Mouse (Mus musculus) kidney, adult 2 months (tissue): ENCODE measurements at regions not wholly inside any gene's neighbourhood (a gene's known extent, or its start where the extent isn't known, plus 50 kb on each side); places are given as distances from the start of the nearest gene placed in this dataset.
A peak's percentile ranks its signal among the peaks of the same experiment; 100 is the strongest.

Experiments
- DNase-seq: peaks from one replicate; pipeline ENCODE4 v3.0.0; 2021
- H3K27ac ChIP-seq: fragments of 200-500 bp; 2 replicates; pipeline ENCODE4 v1.5.1; 2012; ENCODE audit warnings: low read depth, low read length, control low read depth, inconsistent platforms; ENCODE audit not compliant: insufficient read depth
- H3K27me3 ChIP-seq: fragments of 200-500 bp; replicated peaks from 2 replicates; pipeline ENCODE4 v1.6.1; 2012; ENCODE audit warnings: mild to moderate bottlenecking, moderate library complexity, low read length, inconsistent platforms; ENCODE audit not compliant: control insufficient read depth, insufficient read depth
- H3K36me3 ChIP-seq: fragments of 200-500 bp; 2 replicates; pipeline ENCODE4 v1.6.1; 2012; ENCODE audit warnings: mild to moderate bottlenecking, moderate library complexity, low read length, inconsistent platforms; ENCODE audit not compliant: control insufficient read depth, insufficient read depth
- H3K4me1 ChIP-seq: fragments of 200-500 bp; 2 replicates; pipeline ENCODE4 v1.6.1; 2011; ENCODE audit warnings: low read length; ENCODE audit not compliant: control insufficient read depth, insufficient read depth
- H3K4me3 ChIP-seq: fragments of 200-500 bp; 2 replicates; pipeline ENCODE4 v1.5.1; 2011; ENCODE audit warnings: mild to moderate bottlenecking, low read depth, low read length, control low read depth; ENCODE audit not compliant: insufficient read depth
- CTCF ChIP-seq: fragments of 200-500 bp; conservative IDR thresholded peaks from 2 replicates; pipeline ENCODE4 v1.5.1; 2011; ENCODE audit warnings: low read depth, mild to moderate bottlenecking, control low read depth, low read length, moderate library complexity, mixed read lengths; ENCODE audit not compliant: insufficient read depth, insufficient read length
- POLR2A ChIP-seq: fragments of 200-500 bp; IDR thresholded peaks from one replicate; pipeline ENCODE4 v1.6.1; 2011; ENCODE audit warnings: low read depth, low read length, control low read depth
- WGBS: fragments of 180-500 bp; shearing (Covaris S2); methylation state at CpG from one replicate; pipeline ENCODE4 v1.1.7; 2018; 5-methylcytosine and 5-hydroxymethylcytosine counted together

DNA sequence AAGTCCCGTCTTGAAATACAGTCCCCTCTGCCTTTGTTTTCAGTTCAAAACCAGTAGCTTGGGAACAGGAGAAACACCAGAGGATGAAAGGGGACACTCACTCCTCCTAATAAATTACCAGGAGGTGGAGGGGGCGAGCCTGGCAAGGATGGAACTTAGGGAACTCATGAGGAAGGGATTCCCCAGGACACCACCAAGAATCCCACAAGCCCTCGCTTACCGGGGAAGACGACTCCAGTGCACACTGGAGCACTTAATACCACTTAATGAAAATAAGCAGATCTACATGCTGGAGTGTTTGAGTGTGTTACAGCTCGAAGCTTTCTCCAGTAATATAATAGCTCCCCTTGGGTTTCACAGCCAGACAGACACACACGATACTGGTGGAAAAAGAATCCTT, 315.9 kb downstream of the Fat4 start:
- Histone ChIP-seq H3K36me3 (no peaks in the 10 kb centered on the region), H3K27ac (no peak overlapping the region), H3K4me3 (no peak overlapping the region), H3K4me1 (no peaks in the 10 kb centered on the region), H3K27me3 (no peaks in the 10 kb centered on the region)
- WGBS: 31% methylated on average over 7 of the region's 7 CpGs
- TF ChIP-seq CTCF (no peak), POLR2A (no peak)
- no peak for DNase-seq

DNA sequence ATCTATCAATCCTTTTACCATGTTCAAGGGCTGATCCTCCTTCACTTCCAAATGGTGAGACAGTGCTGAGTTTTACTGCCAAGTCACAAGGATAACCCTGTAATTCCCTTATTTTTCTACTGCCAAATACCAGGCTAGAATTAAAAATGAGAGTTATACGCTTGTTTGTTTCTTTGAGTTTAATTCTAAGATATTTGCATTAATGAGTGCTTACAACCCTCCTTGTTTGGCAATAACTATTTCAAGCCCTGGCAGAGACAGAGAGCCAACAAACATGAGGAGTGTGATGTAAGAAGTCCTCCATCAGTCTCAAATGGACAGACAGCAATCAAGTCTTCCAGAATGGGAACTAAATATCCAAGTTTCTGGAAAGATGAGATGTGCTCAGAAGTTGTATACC, 321.9 kb downstream of the Fat4 start:
- TF ChIP-seq CTCF (no peak), POLR2A (no peak)
- Histone ChIP-seq H3K27ac (no peak overlapping the region), H3K36me3 (no peaks in the 10 kb centered on the region), H3K27me3 (no peaks in the 10 kb centered on the region), H3K4me1 (no peaks in the 10 kb centered on the region), H3K4me3 (no peak overlapping the region)
- WGBS: 84% methylated on average over 1 of the region's 1 CpGs
- DNase-seq: no peak

DNA sequence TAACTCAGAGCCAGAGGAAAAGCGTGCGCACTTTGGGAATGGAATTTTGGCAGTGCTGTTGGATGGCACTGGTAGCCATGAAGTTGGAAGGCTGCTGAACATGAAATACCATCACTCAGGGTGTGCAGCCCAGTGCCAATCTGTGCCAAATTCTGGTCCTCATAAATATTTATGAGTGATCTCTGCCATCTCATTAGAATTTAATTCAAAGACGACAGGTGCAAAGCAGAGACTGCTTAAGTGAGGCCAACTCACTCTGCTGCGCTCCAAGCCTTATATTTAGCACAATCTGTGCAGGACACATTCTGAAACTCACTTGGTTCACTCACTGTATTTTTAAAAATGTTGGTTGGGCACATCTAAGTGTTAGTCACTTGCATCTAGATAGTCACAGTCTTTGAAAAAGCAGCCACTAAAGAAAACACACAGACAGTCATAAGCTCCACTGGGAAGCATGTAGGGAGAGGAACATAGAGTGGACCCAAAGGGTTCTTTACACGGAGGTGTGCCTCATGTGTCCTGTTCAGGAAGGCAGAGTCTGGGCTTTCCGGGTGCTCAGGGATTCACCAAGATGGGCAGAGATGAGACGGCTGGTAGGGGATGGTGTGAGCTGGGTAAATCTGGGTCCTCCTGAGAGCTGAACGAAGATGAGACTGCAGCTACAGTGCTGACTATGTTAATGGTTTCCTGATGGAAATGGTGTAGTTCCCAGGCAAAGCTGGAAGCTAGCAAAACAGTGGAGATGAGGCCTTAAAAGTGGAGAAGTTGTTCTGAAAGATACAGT, 322.8 kb downstream of the Fat4 start:
- Histone ChIP-seq H3K4me1 (no peaks in the 10 kb centered on the region), H3K36me3 (no peaks in the 10 kb centered on the region), H3K27ac (no peak overlapping the region), H3K4me3 (no peak overlapping the region), H3K27me3 (no peaks in the 10 kb centered on the region)
- 83% methylated on average over 8 of the region's 8 CpGs for WGBS
- DNase-seq: no peak
- TF ChIP-seq CTCF (no peak), POLR2A (no peak)

DNA sequence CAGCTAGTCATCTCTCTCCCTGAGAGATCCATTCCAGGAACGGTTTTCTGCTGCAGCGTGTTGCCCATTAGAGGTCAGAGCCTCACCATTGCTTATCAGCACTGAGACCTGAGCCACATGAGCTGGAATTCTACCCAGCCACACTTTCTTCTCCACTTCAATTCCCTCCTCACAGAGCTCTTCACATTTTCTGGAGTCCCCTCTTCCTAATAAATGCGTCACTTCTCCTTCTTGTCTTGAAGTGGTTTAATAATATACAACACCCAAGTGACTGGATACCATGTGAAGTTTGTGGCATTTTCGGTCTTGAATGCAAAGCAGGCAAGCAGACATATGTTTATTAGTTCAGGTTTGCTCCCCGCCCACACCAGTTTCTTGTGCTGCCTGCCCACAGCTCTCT, 324.9 kb downstream of the Fat4 start:
- TF ChIP-seq POLR2A (no peak), CTCF (no peak)
- Histone ChIP-seq H3K27ac (no peak overlapping the region), H3K4me1 (no peaks in the 10 kb centered on the region), H3K36me3 (no peaks in the 10 kb centered on the region), H3K27me3 (no peaks in the 10 kb centered on the region), H3K4me3 (no peak overlapping the region)
- DNase-seq: no peak
- WGBS: 61% methylated on average over 5 of the region's 5 CpGs

DNA sequence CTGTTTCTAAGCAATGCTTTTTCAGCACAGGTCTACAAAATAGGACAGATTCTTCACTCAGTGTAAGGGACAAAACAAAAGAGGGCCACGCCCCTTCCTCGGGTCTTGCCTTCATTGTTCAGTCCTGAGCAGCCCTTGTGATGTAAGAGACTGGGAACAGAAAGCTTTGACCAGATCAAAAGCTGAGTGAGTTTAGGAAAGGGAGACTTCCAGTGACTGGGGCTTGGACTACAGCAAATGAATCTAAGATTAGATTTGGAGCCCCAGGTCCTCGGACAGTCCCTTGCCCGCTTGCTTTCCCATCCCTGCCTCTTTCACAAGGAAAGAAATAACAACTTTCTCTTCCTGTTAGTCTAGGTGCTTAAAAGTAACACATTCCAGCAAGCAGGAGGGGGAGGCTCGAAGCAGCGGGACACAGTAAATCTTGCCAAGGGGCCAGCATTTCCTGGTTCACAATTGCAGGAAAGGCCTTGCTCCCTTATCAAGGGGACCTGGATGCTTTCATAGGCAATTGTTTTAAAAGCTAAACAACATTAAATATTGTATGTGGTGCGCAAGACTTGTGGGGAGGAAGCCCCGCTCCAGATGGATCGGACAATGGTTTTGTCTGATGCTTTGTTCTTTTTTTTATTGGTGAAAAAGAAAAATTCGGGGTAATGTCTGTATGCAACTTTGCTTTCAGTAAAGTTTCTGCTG, 333.4 kb downstream of the Fat4 start:
- 41% methylated on average over 10 of the region's 10 CpGs for WGBS
- TF ChIP-seq CTCF (no peak), POLR2A (no peak)
- DNase-seq: peak; percentile 81

DNA sequence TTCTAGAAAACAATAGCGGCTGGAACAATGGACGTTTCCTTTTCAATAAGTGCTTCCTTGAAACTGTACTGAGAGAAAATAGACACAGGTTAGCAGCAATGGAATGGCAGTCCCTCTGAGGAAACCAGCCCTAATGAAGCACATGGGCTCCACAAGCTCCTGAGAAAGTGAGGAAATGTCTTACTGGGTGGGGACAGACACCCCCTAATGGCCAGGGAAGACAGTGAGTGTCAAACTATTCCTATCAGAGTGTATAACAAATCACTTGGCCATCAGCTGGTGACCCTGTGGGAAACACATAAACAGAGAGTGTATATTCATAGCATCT, 333.9 kb downstream of the Fat4 start:
- no peak for TF ChIP-seq POLR2A
- TF ChIP-seq CTCF: 0 out of 2 replicates have a peak, but pooled peaks have one; percentile 13
- Histone ChIP-seq H3K36me3 (no peaks in the 10 kb centered on the region), H3K4me3 (no peak overlapping the region), H3K27me3 (no peaks in the 10 kb centered on the region), H3K27ac (0 out of 2 replicates have a peak overlapping the region, but pooled peaks have one; percentile 6), H3K4me1 (no peaks in the 10 kb centered on the region)
- DNase-seq: peak; percentile 59
- WGBS: 49% methylated on average over 2 of the region's 2 CpGs

More for the DNA sequence above, 333.4 kb downstream of the Fat4 start:
- Histone ChIP-seq H3K36me3 (no peaks in the 10 kb centered on the region), H3K27ac (peak overlapping the region; percentile 29), H3K27me3 (no peaks in the 10 kb centered on the region), H3K4me3 (no peak overlapping the region), H3K4me1 (no peaks in the 10 kb centered on the region)

DNA sequence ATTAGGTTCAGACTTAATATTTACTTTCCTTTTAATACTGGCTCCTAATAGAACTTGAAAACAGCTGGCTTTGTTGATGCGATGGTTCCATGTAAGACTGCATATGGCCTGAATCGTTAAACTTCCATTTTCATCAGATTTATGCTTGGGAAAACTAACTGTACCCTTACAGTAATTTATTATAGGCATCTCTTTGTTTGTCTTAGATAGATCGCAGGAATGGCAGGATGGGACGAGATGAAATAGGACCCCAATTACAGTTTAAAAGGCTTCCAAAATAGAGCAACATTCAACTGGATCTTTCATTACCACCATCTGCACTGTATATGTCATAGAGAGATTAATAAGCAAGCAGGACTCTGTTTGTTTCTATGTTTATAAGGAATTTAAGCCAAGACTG, 335.3 kb downstream of the Fat4 start:
- WGBS: 50% methylated on average over 4 of the region's 4 CpGs

More for the DNA sequence above, 335.3 kb downstream of the Fat4 start:
- no peaks in the 10 kb centered on the region for H3K36me3 ChIP-seq
- TF ChIP-seq POLR2A: no peak
- TF ChIP-seq CTCF: no peak
- H3K27ac ChIP-seq: no peak overlapping the region
- no peak overlapping the region for H3K4me3 ChIP-seq
- no peaks in the 10 kb centered on the region for H3K4me1 ChIP-seq
- no peak for DNase-seq
- H3K27me3 ChIP-seq: no peaks in the 10 kb centered on the region
